8 mouse cellular contexts compared by ENCODE assay signal in the genomic region with DNA sequence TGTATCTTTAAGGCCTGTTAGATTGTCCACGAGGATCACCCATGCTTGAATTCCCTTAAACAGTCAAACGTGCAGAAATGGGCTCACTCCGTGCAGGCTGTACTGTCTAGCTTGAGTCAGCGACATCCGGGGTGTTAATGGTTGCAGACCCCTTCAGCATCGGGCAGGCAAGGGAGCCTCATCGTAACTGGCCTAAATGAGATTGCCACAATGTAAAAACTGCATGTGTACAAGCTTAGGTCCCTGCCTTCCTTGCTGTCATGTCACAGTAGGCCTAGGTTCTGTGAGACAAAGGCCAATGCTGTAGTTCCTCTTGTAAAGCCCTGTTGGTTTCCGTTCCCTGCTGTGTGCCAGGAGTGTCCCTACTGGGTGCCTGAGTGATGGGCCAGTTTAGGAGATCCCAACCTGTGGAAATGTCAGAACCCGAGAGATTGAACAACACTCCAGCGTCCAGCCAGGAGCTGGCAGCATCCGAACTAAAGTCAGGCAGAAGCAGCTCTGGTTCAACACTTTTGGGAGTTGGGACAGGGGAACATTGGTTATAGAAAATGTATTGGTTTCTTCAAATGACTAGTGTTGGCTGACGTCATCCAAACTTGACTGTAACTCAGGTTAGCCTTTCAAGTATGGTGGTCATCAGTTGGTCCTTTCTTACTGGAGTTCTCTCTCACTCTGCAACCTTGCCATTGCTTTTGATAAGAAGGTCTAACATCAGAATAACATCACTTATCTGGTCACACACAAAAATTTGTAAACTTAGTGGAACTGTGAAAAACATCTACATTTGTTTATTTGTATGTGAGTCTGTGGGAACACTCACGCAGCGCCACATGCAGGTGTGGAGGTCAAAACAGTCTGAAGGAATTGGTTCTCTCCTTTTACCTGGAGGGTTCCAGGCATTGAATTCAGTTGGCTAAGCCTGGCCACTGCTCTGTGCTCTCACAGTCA. TPM values are rescaled to one million over a fixed set of nuclear protein-coding genes. Genes with fewer than 3 reads are reported as not detected.
DNase-seq lines count a peak whose midpoint lies in the region; ATAC-seq and TF ChIP-seq lines count a peak whose summit lies in the region.

No protein-coding gene starts in this region.

- H3K9me3 ChIP-seq in ES-E14 (ENCODE audit: control insufficient read depth, insufficient read depth, low read depth, low read length), result no peaks in the 10 kb centered on the region
- no peaks in the 10 kb centered on the region for H3K9me3 ChIP-seq in hindbrain, postnatal 0 days (ENCODE audit: low read length)
- no peaks in the 10 kb centered on the region for H3K9me3 ChIP-seq in lung, postnatal 0 days (ENCODE audit: low read length)

- peak overlapping the region; percentile 60 for H3K4me2 ChIP-seq in hindbrain, postnatal 0 days (ENCODE audit: low read depth, low read length)
- peak overlapping the region; percentile 58 for H3K4me2 ChIP-seq in lung, postnatal 0 days (replicated peaks; ENCODE audit: low read depth, low read length)

- no peak for TF ChIP-seq EP300 in lung, postnatal 0 days (IDR thresholded peaks at IDR 0.05)

- no peaks in the 10 kb centered on the region for H3K27me3 ChIP-seq in hindbrain, postnatal 0 days (ENCODE audit: insufficient read depth, low read length)
- no peaks in the 10 kb centered on the region for H3K27me3 ChIP-seq in lung, postnatal 0 days (replicated peaks; ENCODE audit: insufficient read depth, low read length)
- no peaks in the 10 kb centered on the region for H3K27me3 ChIP-seq in small intestine, adult 2 months (ENCODE audit: control insufficient read depth, insufficient read depth, low read length)

- peaks cover 6% of the 10 kb centered on the region; the same call in 1 of the 2 replicates for H3K36me3 ChIP-seq in ES-E14 (ENCODE audit: control insufficient read depth, insufficient read depth, low read length, poor library complexity, severe bottlenecking)
- no peaks in the 10 kb centered on the region for H3K36me3 ChIP-seq in hindbrain, postnatal 0 days (ENCODE audit: insufficient read depth, low read length)
- 0 out of 2 replicates have a peak, but pooled peaks cover 4% of the 10 kb centered on the region for H3K36me3 ChIP-seq in lung, postnatal 0 days (ENCODE audit: insufficient read depth, low read length)
- H3K36me3 ChIP-seq in small intestine, adult 2 months (ENCODE audit: control insufficient read depth, insufficient read depth, low read length), result no peaks in the 10 kb centered on the region

- in situ Hi-C loops in ES-E14 (cut with MboI; ENCODE audit: low sequenced_read_pairs in 2 of 2, unreplicated experiment in 2 of 2), result no loop called here

- no peak for TF ChIP-seq POLR2A in small intestine, adult 2 months (IDR thresholded peaks at IDR 0.05; ENCODE audit: low read depth, low read length)

- 24% methylated on average over 14 of the region's 14 CpGs for WGBS in hindbrain, postnatal 0 days
- WGBS in lung, postnatal 0 days, result 20% methylated on average over 14 of the region's 14 CpGs
- WGBS in small intestine, adult 2 months, result 23% methylated on average over 14 of the region's 14 CpGs

- ATAC-seq in erythroblast, adult 5-6 weeks (replicated peaks; ENCODE audit: low FRiP score, poor library complexity, severe bottlenecking), result peak; percentile 38
- peak; percentile 44 for ATAC-seq in hindbrain, postnatal 0 days
- ATAC-seq in lung, postnatal 0 days, result peak; percentile 1

- peak overlapping the region; percentile 71 to 93 for H3K4me3 ChIP-seq in ES-E14 (ENCODE audit: insufficient read depth in 1 of 2, low read depth in 1 of 2, low read length in 2 of 2, poor library complexity in 1 of 2, severe bottlenecking in 1 of 2)
- peak overlapping the region; percentile 66 for H3K4me3 ChIP-seq in hindbrain, postnatal 0 days (ENCODE audit: low read length)
- H3K4me3 ChIP-seq in lung, postnatal 0 days (ENCODE audit: low read depth, low read length), result peak overlapping the region; percentile 60
- peak overlapping the region; percentile 76 for H3K4me3 ChIP-seq in small intestine, adult 2 months (ENCODE audit: low read depth, low read length)

- 0 out of 2 replicates have a peak, but pooled peaks have one; percentile 5 for TF ChIP-seq CTCF in hindbrain, postnatal 0 days (IDR thresholded peaks at IDR 0.05; ENCODE audit: low read depth)
- 0 out of 2 replicates have a peak, but pooled peaks have one; percentile 1 for TF ChIP-seq CTCF in lung, postnatal 0 days (IDR thresholded peaks at IDR 0.05)
- no peak for TF ChIP-seq CTCF in small intestine, adult 2 months (IDR thresholded peaks at IDR 0.05; ENCODE audit: extremely low read depth, insufficient read length, insufficient replicate concordance, low read depth, low read length)

- DNase-seq in heart, adult 11 months, result peak; percentile 96
- no peak for DNase-seq in heart, adult 8-10 months (ENCODE audit: low spot score)
- no peak for DNase-seq in ES-E14 (ENCODE audit: low read depth, low spot score)
- no peak for DNase-seq in hindbrain, postnatal 0 days (ENCODE audit: low spot score)
- DNase-seq in lung, postnatal 0 days (ENCODE audit: low spot score), result peak; percentile 59
- no peak for DNase-seq in retina, embryonic 14.5 days (ENCODE audit: low spot score)

- peaks cover 2 to 4% of the 10 kb centered on the region in 2 experiments; a peak in 1 of 4 replicates for H3K4me1 ChIP-seq in ES-E14 (ENCODE audit: control insufficient read depth in 2 of 2, insufficient read depth in 2 of 2, low read length in 2 of 2, poor library complexity in 1 of 2)
- H3K4me1 ChIP-seq in hindbrain, postnatal 0 days (ENCODE audit: insufficient read depth, low read length), result peaks cover 8% of the 10 kb centered on the region
- peaks cover 12% of the 10 kb centered on the region; the same call in 1 of the 2 replicates for H3K4me1 ChIP-seq in lung, postnatal 0 days (ENCODE audit: insufficient read depth, low read depth, low read length)
- peaks cover 3% of the 10 kb centered on the region; the same call in 1 of the 2 replicates for H3K4me1 ChIP-seq in small intestine, adult 2 months (ENCODE audit: control insufficient read depth, insufficient read depth, insufficient read length, low read length)

- peak overlapping the region; percentile 99 for H3K9ac ChIP-seq in ES-E14 (ENCODE audit: insufficient read depth, low read depth, low read length, poor library complexity, severe bottlenecking)
- H3K9ac ChIP-seq in hindbrain, postnatal 0 days (replicated peaks; ENCODE audit: low read length), result peak overlapping the region; percentile 92
- peak overlapping the region; percentile 66 for H3K9ac ChIP-seq in lung, postnatal 0 days (replicated peaks; ENCODE audit: low read depth)

- peak overlapping the region; percentile 99 for H3K27ac ChIP-seq in ES-E14 (ENCODE audit: insufficient read depth, low read depth, low read length, poor library complexity, severe bottlenecking)
- H3K27ac ChIP-seq in hindbrain, postnatal 0 days, result peak overlapping the region; percentile 100
- H3K27ac ChIP-seq in lung, postnatal 0 days (ENCODE audit: low read length), result peak overlapping the region; percentile 96
- H3K27ac ChIP-seq in small intestine, adult 2 months (ENCODE audit: insufficient read depth, low read depth, low read length), result peak overlapping the region; percentile 93

RNA-seq across cellular contexts. Expression of a gene that starts 1.1 kb away (rescaled TPM):
- total RNA-seq in heart, adult 8-10 months (2022), result 1 to 10 TPM; 7.2 to 9.4 (median 7.8) TPM
- total RNA-seq in ES-E14 (2012; rRNA removed), result 32.5 and 39.6 TPM in 2 replicates
- total RNA-seq in erythroblast, adult 5-6 weeks (2015; ENCODE audit: low replicate concordance), result 4.2 and 6.9 TPM in 2 replicates
- total RNA-seq in erythroblast, adult 5-6 weeks (2017; ENCODE audit: low replicate concordance), result 7.9 and 17.3 TPM in 2 replicates
- total RNA-seq in hindbrain, postnatal 0 days (2014; rRNA removed), result 47.1 and 50.2 TPM in 2 replicates
- polyA plus RNA-seq in hindbrain, postnatal 0 days (2015; fragmentation: Nextera tagmentation; extraction: Ambion mirVana), result 22.8 and 24.5 TPM in 2 replicates
- 14.5 and 15.0 TPM in 2 replicates for polyA plus RNA-seq in lung, postnatal 0 days (2015; fragmentation: Nextera tagmentation; extraction: Ambion mirVana)
- polyA plus RNA-seq in small intestine, adult 2 months (2012; rRNA removed), result 10.4 and 21.5 TPM in 2 replicates

RNA-seq across cellular contexts. Expression of a gene that starts 3.4 kb away (rescaled TPM):
- total RNA-seq in heart, adult 8-10 months (2022), result 100 to 1,000 TPM in 3 of 4 experiments, 10 to 100 TPM in 1; 92.7 to 141 (median 123) TPM
- total RNA-seq in ES-E14 (2012; rRNA removed), result 504 and 729 TPM in 2 replicates
- 366 and 401 TPM in 2 replicates for total RNA-seq in erythroblast, adult 5-6 weeks (2015; ENCODE audit: low replicate concordance)
- total RNA-seq in erythroblast, adult 5-6 weeks (2017; ENCODE audit: low replicate concordance), result 384 and 542 TPM in 2 replicates
- total RNA-seq in hindbrain, postnatal 0 days (2014; rRNA removed), result 603 and 627 TPM in 2 replicates
- polyA plus RNA-seq in hindbrain, postnatal 0 days (2015; fragmentation: Nextera tagmentation; extraction: Ambion mirVana), result 2,179 and 2,253 TPM in 2 replicates
- polyA plus RNA-seq in lung, postnatal 0 days (2015; fragmentation: Nextera tagmentation; extraction: Ambion mirVana), result 1,667 and 1,708 TPM in 2 replicates
- 48.6 and 118 TPM in 2 replicates for polyA plus RNA-seq in small intestine, adult 2 months (2012; rRNA removed)

RNA-seq across cellular contexts. Expression of a gene that starts 18.7 kb away (rescaled TPM):
- total RNA-seq in heart, adult 8-10 months (2022), result 10 to 100 TPM; 12.5 to 16.0 (median 15.0) TPM
- 144 and 195 TPM in 2 replicates for total RNA-seq in ES-E14 (2012; rRNA removed)
- 1.5 and 4.8 TPM in 2 replicates for total RNA-seq in erythroblast, adult 5-6 weeks (2015; ENCODE audit: low replicate concordance)
- 3.6 and 4.5 TPM in 2 replicates for total RNA-seq in erythroblast, adult 5-6 weeks (2017; ENCODE audit: low replicate concordance)
- total RNA-seq in hindbrain, postnatal 0 days (2014; rRNA removed), result 51.5 and 52.3 TPM in 2 replicates
- 60.3 and 61.7 TPM in 2 replicates for polyA plus RNA-seq in hindbrain, postnatal 0 days (2015; fragmentation: Nextera tagmentation; extraction: Ambion mirVana)
- polyA plus RNA-seq in lung, postnatal 0 days (2015; fragmentation: Nextera tagmentation; extraction: Ambion mirVana), result 91.0 and 95.6 TPM in 2 replicates
- polyA plus RNA-seq in small intestine, adult 2 months (2012; rRNA removed), result 39.5 and 53.3 TPM in 2 replicates

RNA-seq across cellular contexts. Expression of a gene that starts 46.6 kb away (rescaled TPM):
- 1 to 10 TPM in 2 of 4 experiments, under 1 TPM in 2; 0.41 to 1.4 (median 0.83) TPM for total RNA-seq in heart, adult 8-10 months (2022)
- 13.3 and 14.2 TPM in 2 replicates for total RNA-seq in ES-E14 (2012; rRNA removed)
- total RNA-seq in erythroblast, adult 5-6 weeks (2015; ENCODE audit: low replicate concordance), result 4.2 and 4.8 TPM in 2 replicates
- total RNA-seq in erythroblast, adult 5-6 weeks (2017; ENCODE audit: low replicate concordance), result 4.3 and 7.0 TPM in 2 replicates
- 0.65 and 1.3 TPM in 2 replicates for total RNA-seq in hindbrain, postnatal 0 days (2014; rRNA removed)
- 0.65 and 0.96 TPM in 2 replicates for polyA plus RNA-seq in hindbrain, postnatal 0 days (2015; fragmentation: Nextera tagmentation; extraction: Ambion mirVana)
- 14.9 and 25.3 TPM in 2 replicates for polyA plus RNA-seq in lung, postnatal 0 days (2015; fragmentation: Nextera tagmentation; extraction: Ambion mirVana)
- polyA plus RNA-seq in small intestine, adult 2 months (2012; rRNA removed), result 5.8 and 7.1 TPM in 2 replicates

RNA-seq across cellular contexts. Expression of a gene that starts 55.6 kb away (rescaled TPM):
- total RNA-seq in heart, adult 8-10 months (2022), result 100 to 1,000 TPM; 108 to 126 (median 116) TPM
- 16.9 and 20.1 TPM in 2 replicates for total RNA-seq in ES-E14 (2012; rRNA removed)
- 105 and 125 TPM in 2 replicates for total RNA-seq in erythroblast, adult 5-6 weeks (2015; ENCODE audit: low replicate concordance)
- 58.0 and 68.8 TPM in 2 replicates for total RNA-seq in erythroblast, adult 5-6 weeks (2017; ENCODE audit: low replicate concordance)
- 146 and 171 TPM in 2 replicates for total RNA-seq in hindbrain, postnatal 0 days (2014; rRNA removed)
- 206 and 234 TPM in 2 replicates for polyA plus RNA-seq in hindbrain, postnatal 0 days (2015; fragmentation: Nextera tagmentation; extraction: Ambion mirVana)
- 84.8 and 108 TPM in 2 replicates for polyA plus RNA-seq in lung, postnatal 0 days (2015; fragmentation: Nextera tagmentation; extraction: Ambion mirVana)
- polyA plus RNA-seq in small intestine, adult 2 months (2012; rRNA removed), result 139 and 334 TPM in 2 replicates

Comparison
In these comparisons a context has a peak if more than half of its experiments do, and no peak if none do; other contexts are left out.
1. DNase-seq: peak in heart, adult 11 months (single experiment) and lung, postnatal 0 days (single experiment); none in heart, adult 8-10 months (single experiment), ES-E14 (single experiment), hindbrain, postnatal 0 days (single experiment) and retina, embryonic 14.5 days (single experiment).
2. Peak in every context shown above with its lines, with median percentiles within 50 percentile points of each other: H3K27ac ChIP-seq, H3K4me3 ChIP-seq, H3K9ac ChIP-seq and ATAC-seq.